Mouse (Mus musculus): ENCODE results near the gene Scamp3.

DNA sequence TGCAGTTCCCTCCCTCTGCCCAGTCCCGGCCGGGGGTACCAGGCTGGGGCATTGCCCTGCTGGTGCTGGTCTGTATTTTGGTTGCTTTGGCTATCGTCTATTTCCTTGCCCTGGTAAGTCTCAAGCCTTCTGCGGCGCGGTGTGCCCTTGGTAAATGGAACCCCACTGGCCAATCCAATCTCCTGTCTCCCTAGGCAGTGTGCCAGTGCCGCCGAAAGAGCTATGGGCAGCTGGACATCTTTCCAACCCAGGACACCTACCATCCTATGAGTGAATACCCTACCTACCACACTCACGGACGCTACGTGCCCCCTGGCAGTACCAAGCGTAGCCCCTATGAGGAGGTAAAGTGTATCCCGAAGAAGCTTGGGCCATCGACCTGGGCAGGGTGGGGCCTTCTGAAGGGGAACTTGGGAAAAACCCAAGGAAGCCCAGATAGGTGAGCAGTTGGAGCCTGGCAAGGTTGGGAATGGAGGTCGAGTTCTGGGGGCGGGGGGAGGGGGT, 54.6 kb downstream of the Scamp3 start:
- TF ChIP-seq CTCF (IDR thresholded peaks at IDR 0.05; ENCODE audit: control insufficient read depth, insufficient read depth, insufficient read length) (no peak), USF1 (IDR thresholded peaks at IDR 0.05; ENCODE audit: low read depth) (no peak), MAX (IDR thresholded peaks at IDR 0.05) (no peak), MYOD1 (IDR thresholded peaks at IDR 0.05; ENCODE audit: control insufficient read depth, insufficient read length, low read depth) (no peak)
